Mouse (Mus musculus) layer of hippocampus, postnatal 25 days (tissue): ENCODE data around the gene Myo10. TPM values are rescaled to one million over a fixed set of nuclear protein-coding genes. Genes with fewer than 3 reads are reported as not detected.
"Not testable (repeated sequence)": the region's sequence is repeated elsewhere in the genome, so short reads cannot be mapped to it uniquely, and the experiment has no call there.

Source experiments
- DNase-seq, 2 experiments: peaks; one replicate each; pipeline ENCODE4 v3.0.0; 2022; ENCODE audit warnings: mixed read lengths in 2 of 2, low spot score in 1 of 2; ENCODE audit errors: extremely low spot score in 1 of 2
- total RNA-seq, 2 experiments: library from RNA; stranded (reverse); gene quantifications; 2 replicates each; pipeline ENCODE4 v1.2.3; 2021

The Myo10 gene
- total RNA-seq, 2 experiments from 2014 or later = 49.1 to 55.9 TPM

GRCm38 (mm10) chr15:25715218-25715995, 93.1 kb downstream of the Myo10 start:
- no peak for DNase-seq

GRCm38 (mm10) chr15:25715996-25716395, 93.7 kb downstream of the Myo10 start:
- no peak for DNase-seq

- DNase-seq = peak; percentile 74 to 95
Observed at GRCm38 (mm10) chr15:25717006-25717405, 94.7 kb downstream of the Myo10 start.

GRCm38 (mm10) chr15:25718104-25718503, 95.8 kb downstream of the Myo10 start:
- not testable (repeated sequence) for DNase-seq

GRCm38 (mm10) chr15:25719270-25719669, 96.9 kb downstream of the Myo10 start:
- no peak for DNase-seq

GRCm38 (mm10) chr15:25720263-25720662, 97.9 kb downstream of the Myo10 start:
- no peak for DNase-seq

- no peak for DNase-seq
Observed at GRCm38 (mm10) chr15:25723281-25724113, 101.2 kb downstream of the Myo10 start.

- DNase-seq = no peak
Observed at GRCm38 (mm10) chr15:25724549-25724948, 102.2 kb downstream of the Myo10 start.

- no peak for DNase-seq
Observed at GRCm38 (mm10) chr15:25726814-25727213, 104.5 kb downstream of the Myo10 start.

GRCm38 (mm10) chr15:25728501-25728900, 106.2 kb downstream of the Myo10 start:
- DNase-seq = no peak

- DNase-seq = no peak
Observed at GRCm38 (mm10) chr15:25731053-25731452, 108.7 kb downstream of the Myo10 start.

GRCm38 (mm10) chr15:25732758-25733428, 110.6 kb downstream of the Myo10 start:
- peak; percentile 27 to 69 for DNase-seq

GRCm38 (mm10) chr15:25733739-25734430, 111.6 kb downstream of the Myo10 start:
- DNase-seq = no peak

GRCm38 (mm10) chr15:25736531-25736930, 114.2 kb downstream of the Myo10 start:
- no peak for DNase-seq

- no peak for DNase-seq
Observed at GRCm38 (mm10) chr15:25740271-25740670, 117.9 kb downstream of the Myo10 start.

- DNase-seq = no peak
Observed at GRCm38 (mm10) chr15:25742196-25742595, 119.9 kb downstream of the Myo10 start.

GRCm38 (mm10) chr15:25751510-25751909, 129.2 kb downstream of the Myo10 start:
- no peak for DNase-seq

- DNase-seq = no peak
Observed at GRCm38 (mm10) chr15:25752597-25752996, 130.3 kb downstream of the Myo10 start.

- DNase-seq = no peak
Observed at GRCm38 (mm10) chr15:25753003-25753402, 130.7 kb downstream of the Myo10 start.

GRCm38 (mm10) chr15:25753878-25754277, 131.6 kb downstream of the Myo10 start:
- no peak for DNase-seq
